Mouse (Mus musculus) spleen, postnatal 10 days (tissue): ENCODE measurements around the gene Stambpl1.

Experiments
- DNase-seq, 2 experiments: peaks; one replicate each; pipeline ENCODE4 v3.0.0; 2021 to 2022; ENCODE audit warnings: low spot score in 2 of 2

Gene Stambpl1

DNA sequence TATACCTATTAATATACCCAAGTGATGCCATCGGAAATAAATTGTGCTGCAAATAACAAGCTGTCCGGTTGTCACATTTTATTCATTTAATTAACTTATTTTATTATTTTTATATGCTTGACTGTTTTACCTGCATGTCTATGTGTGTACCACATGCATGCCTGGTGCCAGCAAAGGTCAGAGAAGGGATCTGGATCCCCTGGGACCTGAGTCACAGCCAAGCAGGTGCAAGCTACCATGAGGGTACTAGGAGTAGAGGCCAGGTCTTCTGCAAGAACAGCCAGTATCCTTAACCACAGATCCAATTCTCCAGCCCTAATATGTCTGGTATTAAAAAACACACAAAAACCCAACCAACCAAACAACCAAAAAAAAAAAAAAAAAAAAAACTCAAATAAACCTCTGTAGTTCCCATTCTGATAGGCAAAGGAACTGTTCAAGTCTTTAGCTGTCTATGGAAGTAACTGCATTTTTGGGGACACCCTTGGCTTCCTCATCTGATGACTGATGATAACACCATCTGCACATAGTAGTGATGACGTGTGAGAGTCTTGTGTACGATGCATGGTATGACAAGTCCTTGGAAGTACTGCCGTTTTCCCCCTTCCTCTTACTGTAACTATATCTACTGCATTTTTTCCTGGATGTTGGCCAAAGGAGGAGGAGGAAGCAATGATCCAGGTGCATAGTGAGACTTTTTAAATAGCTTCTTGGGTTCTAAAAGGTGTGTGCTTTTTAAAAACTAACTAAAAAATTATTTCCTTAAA lies 48.4 kb downstream of the Stambpl1 start:
- no peak for DNase-seq

DNA sequence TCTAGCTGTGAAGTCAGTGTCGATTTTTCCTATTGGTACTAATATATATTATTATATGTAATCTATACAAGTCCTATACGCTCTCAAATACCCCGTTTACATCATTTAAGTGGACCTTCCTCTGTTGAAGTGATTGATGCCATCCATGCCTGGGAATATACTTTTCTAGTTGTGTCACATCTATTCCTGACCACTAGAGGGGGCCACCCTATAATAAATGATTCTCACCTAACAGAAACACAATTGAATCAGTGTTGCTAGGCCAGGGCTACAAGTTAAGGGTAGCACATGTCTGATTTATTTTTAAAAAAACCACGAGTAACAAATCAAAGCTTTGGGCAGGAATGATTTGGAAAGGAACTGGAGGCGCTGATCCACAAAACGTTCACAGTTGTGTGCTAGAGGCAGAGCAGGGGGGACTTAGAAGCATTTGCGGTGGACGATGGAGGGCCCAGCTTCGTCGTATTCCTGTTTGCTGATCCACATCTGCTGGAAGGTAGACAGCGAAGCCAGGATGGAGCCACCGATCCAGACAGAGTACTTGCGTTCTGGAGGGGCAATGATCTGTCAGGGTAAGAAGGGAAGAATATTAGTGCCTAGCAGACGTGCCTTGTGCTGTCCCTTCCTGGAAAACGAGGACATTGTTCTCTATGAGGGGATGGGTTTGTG lies 49.4 kb downstream of the Stambpl1 start:
- DNase-seq, result no peak

DNA sequence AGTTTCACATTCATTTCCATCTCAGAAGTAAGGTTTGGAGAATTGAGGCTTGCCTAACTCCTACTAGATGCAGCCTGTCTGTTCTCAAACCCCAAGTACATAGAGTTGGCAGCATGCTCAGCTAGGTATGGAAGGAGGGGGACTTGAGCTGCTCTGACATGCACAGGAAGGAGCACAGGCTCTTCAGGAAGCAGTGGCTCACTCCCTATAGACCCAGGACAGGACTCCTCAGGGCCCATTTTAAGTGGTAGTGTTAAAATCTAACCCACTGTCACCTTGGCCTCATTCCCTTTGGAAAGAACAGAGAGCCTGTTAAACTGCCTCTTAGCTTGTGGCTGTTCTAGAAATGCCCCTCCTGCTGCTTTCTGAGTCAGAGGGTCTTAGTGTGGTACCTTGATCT lies 50.9 kb downstream of the Stambpl1 start:
- DNase-seq, result no peak

DNA sequence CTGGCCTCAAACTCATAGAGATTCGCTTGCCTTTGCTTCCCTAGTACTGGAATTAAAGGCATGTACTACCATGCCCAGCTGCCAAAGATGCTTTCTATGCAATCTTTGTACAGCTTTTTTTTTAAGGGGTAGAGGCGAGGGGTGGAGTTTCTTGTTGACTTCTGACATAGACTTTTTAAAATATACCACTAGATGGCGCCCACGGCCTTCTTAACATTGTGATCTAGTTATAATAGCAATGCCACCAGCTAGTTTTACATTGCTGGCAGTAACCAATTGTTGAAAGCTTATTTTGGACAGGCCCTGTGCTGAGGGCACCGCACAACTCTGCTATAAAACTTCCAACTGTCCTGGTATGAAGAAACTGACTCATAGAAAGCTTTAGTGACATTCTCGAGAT lies 52.0 kb downstream of the Stambpl1 start:
- DNase-seq, result peak; percentile 23 to 65

DNA sequence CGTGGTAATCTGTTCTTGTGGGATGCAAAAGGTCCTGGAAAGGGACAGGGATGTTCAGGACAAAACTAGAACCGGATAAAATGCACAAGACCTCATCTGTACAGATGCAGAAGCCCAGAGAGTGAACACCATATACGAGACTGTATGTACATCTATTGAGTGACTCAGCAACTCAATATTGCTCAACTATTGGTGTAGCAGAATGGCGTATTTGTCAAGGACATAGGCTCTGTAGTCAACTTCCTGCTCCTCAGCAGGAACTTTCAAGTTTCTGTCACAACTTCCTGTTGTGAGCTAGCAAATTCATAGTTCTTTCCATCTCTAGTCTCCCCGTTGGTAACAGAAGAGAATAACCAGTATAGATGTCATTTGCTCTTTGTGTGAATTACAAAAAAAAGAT lies 56.5 kb downstream of the Stambpl1 start:
- no peak for DNase-seq

DNA sequence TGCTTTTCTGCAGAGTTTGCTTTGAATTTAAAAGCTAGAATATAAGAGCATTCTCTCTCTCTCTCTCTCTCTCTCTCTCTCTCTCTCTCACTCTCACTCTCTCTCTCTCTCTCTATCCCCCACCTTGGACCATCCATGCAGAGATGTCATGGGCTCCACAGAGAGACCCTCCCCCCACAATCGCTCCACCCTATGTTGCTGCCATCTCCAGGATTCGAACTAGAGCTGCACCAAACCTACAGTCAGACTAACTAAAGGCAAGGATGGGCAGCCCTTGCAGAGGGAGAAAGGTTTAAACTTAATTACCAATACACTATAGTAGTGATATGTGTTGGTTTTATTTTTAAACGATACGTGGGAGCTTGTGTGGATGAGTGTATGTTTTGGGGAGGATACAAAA lies 58.6 kb downstream of the Stambpl1 start:
- no peak for DNase-seq

DNA sequence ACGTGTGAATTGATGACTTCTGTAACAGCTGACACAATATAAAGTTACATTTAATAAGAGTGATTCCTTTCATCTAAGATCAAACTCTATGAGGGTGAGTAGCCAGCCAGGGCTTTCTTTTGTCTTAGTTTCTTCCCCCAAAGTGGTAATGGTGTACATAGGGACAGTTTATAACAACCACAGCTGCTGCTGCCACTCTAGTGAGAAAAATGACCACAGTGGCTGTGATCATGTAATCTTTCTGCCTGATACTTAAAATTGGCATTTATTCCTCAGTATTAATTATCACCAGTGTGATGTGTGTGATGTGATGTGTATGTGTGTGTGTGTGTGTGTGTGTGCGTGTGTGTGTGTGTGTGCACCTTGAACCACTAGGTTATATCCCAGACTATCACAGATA lies 59.9 kb downstream of the Stambpl1 start:
- DNase-seq, result no peak

DNA sequence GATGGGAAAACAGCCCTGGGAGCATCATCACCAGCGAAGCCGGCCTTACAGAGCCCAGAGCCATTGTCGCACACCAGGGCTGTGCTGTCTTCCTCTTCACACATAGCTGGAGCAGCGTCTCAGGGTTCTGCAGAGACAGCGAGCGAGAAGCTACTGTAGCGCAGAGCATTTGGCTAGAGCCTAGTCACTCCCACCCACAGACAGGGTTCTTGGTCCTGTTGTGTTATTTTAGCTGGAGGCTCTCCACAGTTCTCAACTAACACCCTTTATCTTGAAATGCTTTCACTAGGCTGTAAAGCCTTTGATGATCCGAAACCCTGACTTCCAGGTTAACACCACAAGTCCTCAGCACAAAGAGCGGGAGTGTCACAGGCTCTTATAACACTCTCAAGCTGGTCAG lies 60.4 kb downstream of the Stambpl1 start:
- DNase-seq, result no peak

DNA sequence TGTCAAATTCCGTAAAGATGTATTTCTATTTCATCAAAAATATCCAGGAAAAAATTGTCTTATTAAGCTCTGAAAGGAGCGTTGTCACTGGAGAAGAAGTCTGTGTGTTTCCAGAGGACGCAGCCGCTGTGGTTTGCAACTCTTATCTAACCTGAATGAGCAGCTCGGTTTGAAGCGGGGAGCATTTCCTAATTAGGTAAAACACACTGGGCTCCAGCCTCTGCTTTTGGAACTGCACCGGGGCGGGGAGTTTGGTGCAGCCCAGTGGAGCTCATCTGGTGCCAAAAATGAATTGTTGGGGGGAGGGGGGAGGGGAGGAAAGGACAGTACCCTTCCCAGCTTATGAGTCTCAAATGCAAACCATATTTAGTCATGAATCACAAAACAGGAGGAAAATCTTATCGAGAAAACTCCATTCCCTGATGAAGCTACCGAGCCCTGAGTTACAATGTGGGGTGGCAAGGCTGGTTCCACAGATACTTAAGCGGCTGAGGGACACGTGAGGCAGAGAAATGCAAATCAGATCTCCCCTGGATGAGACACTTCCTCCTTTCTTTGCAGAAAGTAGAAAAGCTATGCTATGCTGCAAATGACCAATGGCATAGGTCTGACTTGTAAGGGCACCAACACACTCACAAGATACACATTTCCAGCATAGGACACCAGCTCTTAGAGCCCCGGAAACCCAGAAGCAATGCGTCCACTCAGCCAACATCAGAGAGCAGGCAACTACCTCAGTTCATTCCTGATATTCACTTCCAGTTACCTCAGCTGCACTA lies 62.3 kb downstream of the Stambpl1 start:
- peak in 1 of 2 experiments; percentile 46 for DNase-seq

DNA sequence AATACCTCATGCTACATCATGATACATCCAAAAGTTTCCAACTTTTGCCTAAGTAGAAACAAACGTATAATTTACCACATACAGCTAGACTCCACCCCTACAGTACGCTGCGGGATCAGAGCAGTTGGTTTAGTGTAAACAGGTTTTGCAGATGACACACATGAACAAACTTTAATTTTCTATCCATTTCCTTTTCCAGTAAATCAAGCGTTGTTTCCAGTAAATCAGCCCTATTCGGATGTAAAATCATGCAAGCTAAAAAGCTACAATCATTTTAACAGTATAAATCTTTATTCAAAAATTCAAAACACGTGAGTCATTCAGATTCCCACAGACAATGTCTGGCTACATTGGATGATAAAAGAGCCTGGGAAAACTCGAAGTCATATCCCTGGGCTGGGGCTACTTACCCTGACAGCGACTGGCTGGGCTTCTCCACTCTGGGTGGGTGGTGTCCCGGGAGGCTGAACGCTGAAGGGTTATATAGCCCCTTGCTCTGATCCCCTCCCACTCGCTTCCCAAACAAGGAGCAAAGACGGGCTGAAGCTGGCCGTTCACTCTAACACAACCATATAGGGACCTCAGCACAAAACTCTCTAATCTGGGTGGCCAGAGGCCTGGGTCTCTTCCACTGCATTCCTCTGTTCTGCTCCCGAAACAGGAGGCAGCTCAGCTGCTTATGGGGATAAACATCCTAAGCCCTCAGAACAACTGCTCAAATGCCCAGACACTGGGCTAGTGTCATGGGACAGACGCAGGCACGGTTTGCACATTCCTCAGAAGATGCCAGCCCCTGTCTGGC lies 63.1 kb downstream of the Stambpl1 start, which contains the start of gene Acta2:
Gene Acta2 (minus strand): TSS at position 711 of the 802 bp plus-strand sequence.
- no peak for DNase-seq

DNA sequence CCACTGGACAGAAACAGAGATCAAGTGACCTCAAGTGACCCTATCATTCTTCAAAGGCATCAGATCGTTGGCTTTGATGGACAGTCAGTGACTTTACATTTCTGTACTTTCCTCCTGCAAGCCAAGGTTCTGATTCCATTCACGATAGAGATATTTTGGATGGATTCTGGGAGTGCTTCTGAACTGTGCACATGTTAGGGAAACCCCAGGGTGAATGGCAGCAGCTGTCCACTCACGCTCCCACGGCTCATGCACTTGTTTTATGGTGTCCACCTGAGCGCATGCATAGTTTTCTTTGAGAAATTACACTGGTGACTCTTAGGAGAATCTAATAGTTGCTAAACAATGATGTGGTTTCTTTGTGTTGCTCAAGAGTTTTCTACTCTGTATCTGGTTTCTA lies 64.1 kb downstream of the Stambpl1 start:
- no peak for DNase-seq

DNA sequence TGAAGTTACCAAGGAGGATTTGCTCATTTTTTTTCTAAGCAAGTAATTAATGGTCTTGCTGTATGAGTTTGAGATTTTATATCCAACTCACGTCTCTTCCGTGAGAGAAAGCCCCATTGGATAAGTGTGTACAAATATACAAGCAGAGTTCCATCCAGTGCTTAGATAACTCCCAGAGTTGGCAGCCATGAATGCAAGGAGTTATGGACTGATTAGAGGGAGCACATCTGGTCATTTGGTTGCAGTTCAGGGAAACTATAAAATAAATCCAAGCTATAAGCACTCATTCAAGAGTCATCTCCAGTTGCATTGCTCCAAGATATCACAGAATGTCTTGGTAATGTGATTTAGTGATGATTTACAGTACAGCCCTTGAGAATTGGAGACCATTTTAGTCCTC lies 64.9 kb downstream of the Stambpl1 start:
- DNase-seq, result no peak

DNA sequence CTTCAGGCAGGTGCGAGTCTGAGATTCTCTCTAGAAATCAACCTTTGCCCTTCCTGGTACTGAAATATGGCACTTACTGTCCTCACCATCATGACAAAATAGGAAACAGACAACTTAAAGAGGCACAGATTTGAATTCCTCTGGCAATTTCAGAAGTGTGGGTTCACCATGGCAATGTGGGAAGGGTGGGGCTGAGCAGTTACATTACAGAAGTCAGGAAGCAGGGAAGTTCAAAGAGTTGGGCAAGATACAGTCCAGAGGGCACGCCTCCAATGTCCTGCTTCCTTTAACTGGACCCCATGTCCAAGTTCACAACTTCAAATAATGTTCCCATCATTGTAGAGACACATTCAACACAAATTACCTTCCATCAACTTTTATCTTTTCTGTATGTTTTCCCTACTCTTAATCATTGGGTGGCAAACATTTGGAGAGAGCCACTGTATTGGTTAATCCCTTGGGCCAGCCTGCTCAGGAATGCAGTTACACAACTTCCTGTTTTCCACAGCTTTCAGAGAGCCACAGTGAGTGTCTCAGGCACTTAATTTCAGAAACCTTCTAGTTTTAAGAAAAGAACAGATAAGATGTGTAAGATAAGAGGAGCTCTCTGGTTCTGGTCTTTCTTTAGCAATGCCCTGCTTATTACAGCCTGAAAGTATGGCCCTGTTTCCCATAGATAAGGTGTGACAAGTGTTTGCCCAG lies 70.4 kb downstream of the Stambpl1 start:
- DNase-seq, result no peak

DNA sequence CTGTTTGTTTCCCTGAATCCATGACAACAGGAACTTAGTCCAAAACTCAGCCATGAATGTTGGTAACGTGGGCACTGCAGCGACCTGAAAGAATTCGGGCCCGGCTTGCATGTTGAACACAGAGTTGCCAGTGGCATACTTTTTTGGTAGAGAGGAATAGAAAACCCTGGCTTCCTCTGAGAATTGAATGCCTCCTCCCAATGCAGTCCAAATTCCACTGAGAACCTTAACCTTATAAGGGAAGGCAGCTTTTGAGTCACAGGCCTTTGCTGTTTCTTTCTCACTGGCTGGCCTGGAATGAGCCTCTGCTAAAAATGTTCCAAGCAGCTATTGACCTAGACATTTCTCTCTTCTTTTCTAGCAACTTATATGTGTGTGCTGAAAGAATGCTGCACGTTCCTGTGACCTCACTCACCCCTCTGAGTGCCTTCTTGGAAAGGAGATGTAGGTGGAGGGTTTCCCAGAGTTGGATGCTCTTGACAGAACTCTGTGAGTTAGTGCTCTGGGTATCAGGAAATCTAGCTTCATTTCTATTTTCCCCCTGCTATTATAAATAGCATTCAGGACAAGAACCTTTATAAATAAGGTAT lies 73.7 kb downstream of the Stambpl1 start:
- no peak for DNase-seq

DNA sequence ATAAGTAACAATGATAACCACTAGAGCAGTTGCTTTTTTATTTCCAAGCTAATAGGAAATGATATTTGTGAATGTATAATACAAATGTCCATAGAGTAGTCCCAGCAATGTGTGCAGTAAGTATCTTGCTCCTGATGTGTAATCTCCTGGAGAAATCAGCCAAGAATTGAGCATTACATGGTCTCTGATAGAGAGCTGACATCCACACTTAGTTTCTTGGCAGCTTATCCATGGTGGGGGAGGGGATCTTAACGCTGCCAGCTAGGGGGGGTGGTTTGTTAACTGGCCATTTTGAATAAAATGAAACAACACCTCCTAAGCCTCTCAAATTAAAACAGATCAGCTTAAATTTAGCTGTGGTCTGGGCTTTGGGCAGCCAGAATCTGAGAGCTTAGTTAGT lies 77.0 kb downstream of the Stambpl1 start:
- no peak for DNase-seq

DNA sequence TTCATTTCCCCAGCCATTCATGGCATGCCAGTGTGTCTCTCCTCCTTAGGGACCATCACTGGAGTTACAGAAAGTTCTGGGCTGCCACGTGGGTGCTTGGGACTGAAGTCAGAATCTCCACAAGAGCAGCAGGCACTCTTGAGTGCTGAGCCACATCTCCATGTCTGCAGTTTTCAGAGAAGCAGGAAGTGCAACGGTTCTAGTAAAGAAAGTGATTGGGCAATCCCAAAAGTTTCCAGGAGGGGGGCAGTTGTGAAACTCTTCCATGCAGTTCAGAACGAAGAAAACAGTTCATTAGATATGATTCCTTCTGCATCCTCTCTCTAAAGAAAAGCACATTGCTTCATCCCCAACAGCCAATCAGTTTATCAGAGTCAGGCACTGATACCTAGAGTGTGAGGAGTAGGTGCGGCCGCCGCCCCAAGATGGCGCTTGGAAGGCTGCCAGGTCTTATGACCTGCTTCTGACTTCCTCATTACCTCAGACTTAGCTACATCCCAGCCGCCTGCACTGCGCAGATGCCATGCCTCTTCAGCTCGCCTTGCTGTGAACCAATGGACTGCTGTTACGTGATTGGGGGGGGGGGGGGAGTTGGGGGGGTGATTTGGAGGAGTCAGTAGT lies 78.2 kb downstream of the Stambpl1 start:
- DNase-seq, result peak in 1 of 2 experiments; percentile 50

DNA sequence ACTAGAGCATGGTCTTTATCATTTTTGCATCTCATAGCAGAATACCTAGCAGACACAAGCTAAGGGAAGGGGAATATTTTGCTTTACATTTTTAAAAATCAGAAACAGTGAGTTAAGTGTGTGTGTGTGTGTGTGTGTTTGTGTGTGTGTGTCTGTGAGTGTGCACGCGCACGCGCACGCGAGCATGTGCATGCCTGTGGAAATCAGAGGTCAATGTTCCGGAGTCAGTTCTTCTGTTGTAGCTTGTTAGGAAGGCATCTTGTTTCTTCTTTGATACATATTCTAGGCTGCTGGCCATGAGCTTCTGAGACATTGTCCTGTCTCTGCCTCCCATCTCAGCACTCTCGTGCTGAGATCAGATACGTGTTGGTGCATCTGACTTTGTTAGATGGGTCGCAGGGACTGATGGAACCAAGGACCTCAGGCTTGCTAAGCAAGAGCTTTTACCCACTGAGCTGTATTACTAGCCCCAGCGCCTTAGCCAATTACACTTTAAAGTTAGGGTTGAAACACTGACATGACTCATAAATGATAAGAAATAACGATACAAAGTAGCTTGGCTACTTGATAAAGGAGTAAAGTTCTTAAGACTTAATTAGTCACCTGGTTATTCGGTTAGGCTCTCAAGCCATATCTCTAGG lies 78.9 kb downstream of the Stambpl1 start:
- DNase-seq, result no peak

DNA sequence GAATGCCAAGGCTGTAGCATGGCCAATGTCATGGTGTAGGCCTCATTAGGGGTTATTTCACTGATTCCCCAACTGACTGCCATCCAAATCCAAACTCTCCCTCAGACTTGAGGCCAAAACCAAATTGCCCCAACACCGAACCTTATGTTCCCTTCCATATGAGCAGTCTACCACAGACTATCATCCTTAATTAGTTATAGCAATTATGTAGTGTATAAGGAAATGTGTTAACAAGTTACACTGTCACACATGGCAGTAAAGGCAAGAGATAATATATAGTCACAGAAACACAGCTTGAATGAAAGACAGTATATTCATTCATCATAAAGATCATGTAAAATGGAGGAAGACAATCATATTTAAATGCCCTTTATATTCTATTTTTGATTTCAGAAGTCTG lies 81.0 kb downstream of the Stambpl1 start:
- no peak for DNase-seq

DNA sequence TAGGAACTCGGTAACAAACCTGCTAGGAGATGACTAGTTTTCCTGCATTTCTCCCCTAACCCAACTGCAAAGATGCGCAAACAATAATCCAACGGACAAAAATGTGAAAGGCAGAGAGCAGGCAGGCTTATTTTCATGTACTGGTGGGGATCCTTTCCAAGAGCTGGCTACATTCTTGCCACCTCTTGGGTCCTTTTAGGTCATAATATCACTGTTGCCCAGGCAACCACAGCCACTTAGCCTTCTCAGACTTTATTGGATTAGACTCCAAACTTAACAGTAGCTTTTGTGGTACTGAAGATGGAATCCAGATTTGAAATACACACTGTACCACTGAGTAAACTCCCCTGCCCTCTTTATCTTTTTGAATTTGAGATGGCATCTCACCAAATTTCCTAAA lies 86.0 kb downstream of the Stambpl1 start:
- DNase-seq, result no peak

DNA sequence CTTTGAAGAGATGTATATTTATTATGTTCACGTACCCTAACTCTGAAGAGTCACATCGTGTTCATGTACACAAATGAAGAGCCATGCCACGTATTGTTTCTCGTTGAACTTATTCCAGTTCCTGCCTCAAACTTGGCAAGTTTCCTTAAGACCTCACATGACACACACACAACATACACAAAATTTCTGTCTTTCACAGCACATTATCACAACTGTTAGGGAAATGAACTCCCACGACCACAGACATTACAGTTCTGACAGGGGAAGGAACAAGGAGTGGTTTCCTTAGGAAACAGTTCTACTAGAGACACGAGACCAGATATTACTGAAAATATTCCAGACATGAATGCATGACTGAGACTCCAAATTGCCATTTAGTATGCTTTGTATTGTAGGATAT lies 91.6 kb downstream of the Stambpl1 start:
- DNase-seq, result no peak
